Mouse (Mus musculus) midbrain, embryonic 10.5 days (tissue): ENCODE measurements around the gene Pdcd6. TPM values are rescaled to one million over a fixed set of nuclear protein-coding genes. Genes with fewer than 3 reads are reported as not detected.

Experiments
- DNase-seq: peaks from one replicate; pipeline ENCODE4 v3.0.0-alpha.2; 2017; ENCODE audit warnings: low spot score
- H3K27ac ChIP-seq: fragments of 300-500 bp; sonication (generic); replicated peaks from 2 replicates; pipeline ENCODE4 v1.5.1; 2016; ENCODE audit warnings: mild to moderate bottlenecking
- H3K27me3 ChIP-seq: fragments of 300-500 bp; sonication (generic); 2 replicates; pipeline ENCODE4 v1.6.1; 2016; ENCODE audit warnings: low read depth, mild to moderate bottlenecking; ENCODE audit not compliant: poor library complexity, severe bottlenecking
- H3K36me3 ChIP-seq: fragments of 300-500 bp; sonication (generic); 2 replicates; pipeline ENCODE4 v1.6.1; 2016; ENCODE audit warnings: mild to moderate bottlenecking, moderate library complexity
- H3K4me1 ChIP-seq: fragments of 300-500 bp; sonication (generic); 2 replicates; pipeline ENCODE4 v1.6.1; 2016
- H3K4me3 ChIP-seq: fragments of 300-500 bp; sonication (generic); 2 replicates; pipeline ENCODE4 v1.5.1; 2016; ENCODE audit warnings: mild to moderate bottlenecking, moderate library complexity
- H3K9me3 ChIP-seq: fragments of 300-500 bp; sonication (generic); replicated peaks from 2 replicates; pipeline ENCODE4 v1.6.1; 2016; ENCODE audit warnings: mild to moderate bottlenecking
- WGBS: fragments of 180-500 bp; shearing (Covaris S2); methylation state at CpG from one replicate; pipeline ENCODE4 v1.1.7; 2016; 5-methylcytosine and 5-hydroxymethylcytosine counted together
- polyA plus RNA-seq: library from polyadenylated mRNA; unstranded; fragments of >200 nt; fragmentation: Nextera tagmentation; extraction: Ambion mirVana; gene quantifications from 2 replicates; pipeline ENCODE4 v1.2.1, GENCODE M21; 2016

Pdcd6 gene
- polyA plus RNA-seq, 1 experiment from 2014 or later = 124 TPM

- Histone ChIP-seq H3K4me3 (no peak overlapping the region), H3K27me3 (no peaks in the 10 kb centered on the region), H3K9me3 (no peaks in the 10 kb centered on the region), H3K36me3 (peaks cover 91% of the 10 kb centered on the region), H3K27ac (no peak overlapping the region), H3K4me1 (no peaks in the 10 kb centered on the region)
- DNase-seq = no peak
- WGBS = 93% methylated on average over 1 of the region's 1 CpGs
Observed at GRCm38 (mm10) chr13:74305780-74306179, 11.6 kb downstream of the Pdcd6 start.

- Histone ChIP-seq H3K4me1 (no peaks in the 10 kb centered on the region), H3K27me3 (no peaks in the 10 kb centered on the region), H3K36me3 (peaks cover 87% of the 10 kb centered on the region), H3K4me3 (no peak overlapping the region), H3K27ac (no peak overlapping the region), H3K9me3 (no peaks in the 10 kb centered on the region)
- 95% methylated on average over 6 of the region's 6 CpGs for WGBS
- DNase-seq = no peak
Observed at GRCm38 (mm10) chr13:74305380-74305779, 12.0 kb downstream of the Pdcd6 start.

DNA sequence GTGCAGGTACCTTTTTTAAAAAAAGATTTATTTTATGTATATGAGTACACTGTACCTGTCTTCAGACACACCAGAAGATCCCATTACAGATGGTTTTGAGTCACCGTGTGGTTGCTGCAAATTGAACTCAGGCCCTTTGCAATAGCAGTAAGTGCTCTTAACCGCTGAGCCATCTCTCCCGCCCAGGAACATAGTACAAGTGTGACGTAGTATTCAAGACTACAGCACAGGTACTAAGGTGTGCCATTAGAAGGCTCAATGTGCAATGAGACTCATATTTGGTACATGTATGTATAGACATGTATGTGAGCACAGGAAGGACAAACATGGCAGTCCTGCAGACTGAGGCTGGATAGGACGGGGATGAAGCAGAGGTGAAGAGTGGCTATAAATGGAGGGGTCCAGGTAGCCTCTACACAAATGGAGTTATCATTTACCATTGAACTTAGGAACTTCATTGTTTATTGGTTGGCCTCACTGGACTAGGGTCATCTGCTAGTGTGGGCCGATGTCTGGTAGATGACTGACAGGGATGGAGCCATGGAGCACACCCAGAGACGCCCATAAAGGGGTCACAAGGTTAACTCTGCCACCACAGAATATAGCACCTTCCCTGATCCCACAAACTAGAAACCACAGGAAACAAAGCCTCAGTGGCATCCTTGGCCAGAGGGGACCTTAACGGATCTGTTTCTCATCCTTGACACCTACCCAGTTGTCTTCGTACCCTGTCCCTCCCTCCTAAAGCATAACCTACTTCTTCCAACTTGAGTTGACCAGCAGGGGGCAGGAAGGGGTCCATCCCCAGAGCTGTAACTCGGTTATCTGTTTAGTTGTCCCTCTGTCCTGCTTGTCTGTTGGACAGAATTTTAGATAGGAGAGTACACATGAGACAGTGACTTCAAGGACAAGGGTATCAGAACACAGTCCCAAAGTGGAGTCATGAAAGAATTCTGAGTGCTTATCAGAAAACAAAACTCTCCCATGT lies 15.0 kb downstream of the Pdcd6 start:
- Histone ChIP-seq H3K9me3 (no peaks in the 10 kb centered on the region), H3K4me1 (no peaks in the 10 kb centered on the region), H3K27me3 (no peaks in the 10 kb centered on the region), H3K36me3 (peaks cover 57% of the 10 kb centered on the region), H3K27ac (no peak overlapping the region), H3K4me3 (no peak overlapping the region)
- DNase-seq = no peak
- 86% methylated on average over 10 of the region's 10 CpGs for WGBS

DNA sequence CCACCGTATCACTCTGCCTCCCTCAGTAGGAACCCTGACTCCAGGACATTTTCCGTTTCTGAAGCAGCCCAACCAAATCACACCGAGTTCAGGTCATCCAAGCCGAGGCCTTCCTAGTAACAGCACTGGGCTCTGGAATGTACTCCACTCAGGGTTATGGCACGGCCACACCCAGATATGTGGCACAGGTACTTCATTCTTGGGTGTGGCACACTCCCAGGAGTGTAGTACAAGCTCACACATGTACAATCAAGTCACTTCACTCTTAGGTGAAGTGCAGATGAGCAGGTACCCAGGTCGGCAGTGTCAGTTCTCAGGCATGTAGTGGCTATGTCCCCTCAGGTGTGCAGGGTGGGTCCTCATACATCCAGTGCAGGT lies 15.8 kb downstream of the Pdcd6 start:
- 81% methylated on average over 6 of the region's 6 CpGs for WGBS
- Histone ChIP-seq H3K9me3 (no peaks in the 10 kb centered on the region), H3K27me3 (no peaks in the 10 kb centered on the region), H3K4me3 (no peak overlapping the region), H3K4me1 (no peaks in the 10 kb centered on the region), H3K27ac (no peak overlapping the region), H3K36me3 (peaks cover 50% of the 10 kb centered on the region)
- no peak for DNase-seq

DNA sequence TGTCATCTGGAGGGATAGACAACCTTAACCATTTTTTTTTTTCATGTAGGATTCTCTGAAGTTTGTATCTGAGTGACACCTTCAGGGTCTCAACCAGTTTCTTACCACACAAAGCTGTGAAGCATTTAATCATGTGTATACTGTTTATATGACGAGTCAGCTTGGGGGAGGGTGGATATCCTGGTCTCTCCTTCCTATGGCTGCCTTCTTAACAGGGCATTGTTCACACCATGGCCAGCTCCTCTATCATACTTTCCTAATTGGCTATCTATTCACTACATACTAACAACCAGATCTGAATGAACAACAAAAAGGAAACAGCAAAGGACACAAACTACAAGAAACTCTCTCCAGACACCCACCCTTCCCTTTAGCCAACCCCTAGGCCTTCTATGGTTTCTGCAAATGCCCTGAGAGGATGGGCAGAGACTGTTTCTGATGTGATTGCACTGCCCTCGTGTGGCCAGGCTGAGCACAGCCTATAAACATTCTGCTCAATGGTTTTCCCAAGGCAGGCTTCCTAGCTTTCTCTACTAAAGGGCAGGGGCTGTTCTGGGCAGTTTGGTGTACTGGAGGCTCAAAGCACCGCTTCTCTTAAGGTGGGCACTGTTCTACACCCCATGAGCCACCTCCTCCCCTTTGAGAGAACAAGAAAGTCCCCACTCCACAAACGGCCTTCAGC lies 16.3 kb downstream of the Pdcd6 start:
- H3K36me3 ChIP-seq = peaks cover 45% of the 10 kb centered on the region
- no peak overlapping the region for H3K27ac ChIP-seq
- no peaks in the 10 kb centered on the region for H3K9me3 ChIP-seq
- no peaks in the 10 kb centered on the region for H3K4me1 ChIP-seq
- no peak overlapping the region for H3K4me3 ChIP-seq
- H3K27me3 ChIP-seq = no peaks in the 10 kb centered on the region
- peak; percentile 63 for DNase-seq
- WGBS = 47% methylated on average over 4 of the region's 4 CpGs

GRCm38 (mm10) chr13:74296376-74296775 lies 21.0 kb downstream of the Pdcd6 start:
- peaks cover 10% of the 10 kb centered on the region for H3K4me1 ChIP-seq
- H3K27ac ChIP-seq = no peak overlapping the region
- H3K4me3 ChIP-seq = no peak overlapping the region
- DNase-seq = no peak
- H3K36me3 ChIP-seq = no peaks in the 10 kb centered on the region
- peaks cover 30% of the 10 kb centered on the region for H3K27me3 ChIP-seq
- H3K9me3 ChIP-seq = no peaks in the 10 kb centered on the region
- 81% methylated on average over 7 of the region's 7 CpGs for WGBS

- DNase-seq = peak; percentile 72
- Histone ChIP-seq H3K9me3 (no peaks in the 10 kb centered on the region), H3K4me3 (peak within 1 kb of the TSS; percentile 47), H3K27me3 (peaks cover 47% of the 10 kb centered on the region), H3K36me3 (no peaks in the 10 kb centered on the region), H3K4me1 (peaks cover 10% of the 10 kb centered on the region), H3K27ac (no peak within 1 kb of the TSS; the same call in 1 of the 2 replicates)
- WGBS = under 1% methylated on average over 27 of the region's 27 CpGs
Observed at GRCm38 (mm10) chr13:74292167-74292566, 25.2 kb downstream of the Pdcd6 start, which contains the start of gene Ahrr. TSS of gene Ahrr (minus strand) at chr13:74292331.

- Histone ChIP-seq H3K27me3 (peaks cover 45% of the 10 kb centered on the region), H3K27ac (no peak overlapping the region), H3K36me3 (no peaks in the 10 kb centered on the region), H3K4me3 (no peak overlapping the region), H3K9me3 (no peaks in the 10 kb centered on the region), H3K4me1 (peaks cover 10% of the 10 kb centered on the region)
- no peak for DNase-seq
- 82% methylated on average over 5 of the region's 5 CpGs for WGBS
Observed at GRCm38 (mm10) chr13:74289646-74290045, 27.7 kb downstream of the Pdcd6 start.

GRCm38 (mm10) chr13:74282299-74282698 lies 35.1 kb downstream of the Pdcd6 start:
- no peak for DNase-seq
- no peaks in the 10 kb centered on the region for H3K27me3 ChIP-seq
- no peaks in the 10 kb centered on the region for H3K9me3 ChIP-seq
- H3K36me3 ChIP-seq = no peaks in the 10 kb centered on the region
- H3K27ac ChIP-seq = no peak overlapping the region
- WGBS = 90% methylated on average over 1 of the region's 2 CpGs
- no peaks in the 10 kb centered on the region for H3K4me1 ChIP-seq
- H3K4me3 ChIP-seq = no peak overlapping the region

DNA sequence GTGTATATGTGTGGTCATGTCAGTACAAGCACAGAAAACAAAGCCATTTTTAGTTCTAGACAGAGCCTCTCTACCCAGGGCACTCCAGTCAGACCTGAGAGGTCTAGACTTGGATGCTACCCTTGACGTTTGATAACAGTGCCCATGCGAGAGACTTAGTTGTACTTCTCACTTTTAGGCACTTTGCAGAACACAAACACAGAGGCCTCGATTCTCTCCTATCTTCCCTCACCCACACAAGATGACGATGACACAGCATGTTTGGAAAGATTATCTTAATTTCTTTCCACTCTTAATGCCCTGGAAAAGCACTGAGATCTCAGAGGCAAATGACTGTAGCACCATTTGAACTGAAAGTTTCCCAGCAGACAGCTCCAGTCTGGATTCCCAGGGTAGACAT lies 41.7 kb downstream of the Pdcd6 start:
- Histone ChIP-seq H3K4me1 (no peaks in the 10 kb centered on the region), H3K4me3 (no peak overlapping the region), H3K9me3 (no peaks in the 10 kb centered on the region), H3K36me3 (no peaks in the 10 kb centered on the region), H3K27me3 (no peaks in the 10 kb centered on the region), H3K27ac (no peak overlapping the region)
- DNase-seq = no peak
- WGBS = 82% methylated on average over 4 of the region's 4 CpGs

DNA sequence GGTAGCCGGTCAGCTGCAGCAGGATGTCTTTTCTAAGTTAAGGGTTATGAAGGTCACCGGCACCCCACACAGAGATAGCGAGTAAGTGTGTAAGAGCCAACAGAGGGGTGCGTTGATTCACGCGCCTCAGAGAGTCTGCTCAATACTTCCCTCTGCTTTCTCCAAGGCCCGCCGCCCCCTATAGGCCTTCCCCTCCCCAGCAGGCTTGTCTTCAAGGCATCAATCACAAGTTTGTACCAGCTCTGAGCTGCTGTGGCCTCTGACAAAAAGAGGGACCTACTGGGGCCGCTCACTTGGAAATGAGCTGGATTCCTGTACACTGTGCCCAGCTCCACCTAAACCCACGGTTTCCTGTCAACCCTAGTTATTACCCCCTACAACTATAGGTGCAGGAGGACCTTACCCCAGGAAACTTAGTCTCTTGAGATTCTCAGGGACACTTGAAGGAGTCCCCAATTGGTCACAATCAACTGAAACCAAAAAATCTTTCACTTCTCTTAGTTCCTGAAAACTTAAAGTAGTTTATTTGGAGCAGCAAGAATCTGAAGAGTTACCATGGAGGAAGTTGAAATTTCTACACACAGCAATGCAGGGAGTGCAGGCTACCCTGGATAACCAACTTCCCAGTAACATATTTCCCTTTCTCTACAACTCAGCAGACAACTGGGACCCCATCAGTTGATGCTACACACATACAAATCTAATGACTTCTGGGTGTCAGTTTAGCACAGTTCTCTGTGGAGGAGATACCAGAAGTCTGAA lies 57.0 kb downstream of the Pdcd6 start:
- no peaks in the 10 kb centered on the region for H3K9me3 ChIP-seq
- H3K4me1 ChIP-seq = peaks cover 14% of the 10 kb centered on the region
- H3K4me3 ChIP-seq = peak overlapping the region; percentile 73
- no peaks in the 10 kb centered on the region for H3K36me3 ChIP-seq
- no peak for DNase-seq
- peaks cover 26% of the 10 kb centered on the region for H3K27me3 ChIP-seq
- WGBS = 3% methylated on average over 10 of the region's 10 CpGs
- peak overlapping the region; percentile 89 for H3K27ac ChIP-seq

GRCm38 (mm10) chr13:74259460-74260230 lies 57.7 kb downstream of the Pdcd6 start:
- Histone ChIP-seq H3K36me3 (no peaks in the 10 kb centered on the region), H3K27me3 (peaks cover 26% of the 10 kb centered on the region), H3K4me1 (peaks cover 14% of the 10 kb centered on the region), H3K27ac (peak overlapping the region; percentile 89), H3K9me3 (no peaks in the 10 kb centered on the region), H3K4me3 (peak overlapping the region; percentile 73)
- WGBS = 4% methylated on average over 35 of the region's 35 CpGs
- DNase-seq = peak; percentile 76
